Mouse (Mus musculus): ENCODE data around the gene Il2ra. TPM values are rescaled to one million over a fixed set of nuclear protein-coding genes. Genes with fewer than 3 reads are reported as not detected.
A peak's percentile ranks its signal among the peaks of the same experiment; 100 is the strongest.

Il2ra gene
- polyA plus RNA-seq, 1 experiment from 2014 or later: 0.10 TPM

- Histone ChIP-seq H3K9me3 (ENCODE audit: control insufficient read depth, low read length) (no peaks in the 10 kb centered on the region), H3K4me3 (ENCODE audit: low read length) (no peak overlapping the region), H3K4me1 (ENCODE audit: control insufficient read depth, insufficient read depth, low read length) (no peaks in the 10 kb centered on the region), H3K9ac (ENCODE audit: low read depth, low read length) (no peak overlapping the region), H3K4me2 (ENCODE audit: low read depth, low read length) (no peak overlapping the region), H3K27ac (ENCODE audit: low read length) (no peak overlapping the region), H3K36me3 (ENCODE audit: control insufficient read depth, insufficient read depth, low read length) (no peaks in the 10 kb centered on the region), H3K27me3 (replicated peaks; ENCODE audit: control insufficient read depth, insufficient read depth, low read length) (no peaks in the 10 kb centered on the region)
- no peak for ATAC-seq
- 19% methylated on average over 3 of the region's 3 CpGs for WGBS
Observed at GRCm38 (mm10) chr2:11687436-11687835, 44.8 kb downstream of the Il2ra start.

DNA sequence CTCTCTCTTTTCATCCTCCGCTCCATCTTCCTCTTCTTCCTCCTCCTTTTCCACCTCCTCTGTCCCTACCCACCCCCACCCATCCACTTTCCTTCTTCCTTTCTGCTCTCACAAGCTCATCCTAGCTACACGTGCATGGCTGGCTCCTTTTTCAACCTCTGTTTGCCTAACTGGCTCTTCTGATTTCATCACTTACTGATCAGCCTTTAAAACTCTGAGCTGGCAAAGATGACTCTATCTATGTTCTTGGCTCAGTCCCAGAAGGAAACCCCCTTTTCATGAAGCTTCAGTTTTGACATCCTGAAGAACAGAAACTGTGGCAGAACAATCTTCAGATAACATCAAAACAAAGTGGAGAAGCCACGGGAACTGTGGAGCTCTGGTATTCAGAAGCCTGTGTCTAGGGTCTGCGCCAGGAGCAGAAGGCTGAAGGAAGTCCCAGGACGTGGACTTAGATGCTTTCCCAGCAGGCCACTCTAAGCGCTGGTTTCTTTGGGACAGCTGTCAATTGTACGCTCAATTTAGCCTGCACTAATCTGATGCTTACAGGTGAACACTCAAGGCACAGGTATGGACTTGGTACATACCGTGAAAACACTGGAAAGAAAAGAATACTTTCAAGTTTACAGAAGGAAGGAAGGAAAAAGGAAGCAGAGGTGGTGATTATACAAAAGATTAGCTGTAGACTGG is 47.7 kb downstream of the Il2ra start:
- Histone ChIP-seq H3K4me2 (ENCODE audit: low read depth, low read length) (no peak overlapping the region), H3K9me3 (ENCODE audit: control insufficient read depth, low read length) (no peaks in the 10 kb centered on the region), H3K9ac (ENCODE audit: low read depth, low read length) (no peak overlapping the region), H3K27me3 (replicated peaks; ENCODE audit: control insufficient read depth, insufficient read depth, low read length) (no peaks in the 10 kb centered on the region), H3K27ac (ENCODE audit: low read length) (no peak overlapping the region), H3K4me3 (ENCODE audit: low read length) (no peak overlapping the region), H3K36me3 (ENCODE audit: control insufficient read depth, insufficient read depth, low read length) (no peaks in the 10 kb centered on the region), H3K4me1 (ENCODE audit: control insufficient read depth, insufficient read depth, low read length) (no peaks in the 10 kb centered on the region)
- 68% methylated on average over 8 of the region's 8 CpGs for WGBS
- no peak for ATAC-seq

DNA sequence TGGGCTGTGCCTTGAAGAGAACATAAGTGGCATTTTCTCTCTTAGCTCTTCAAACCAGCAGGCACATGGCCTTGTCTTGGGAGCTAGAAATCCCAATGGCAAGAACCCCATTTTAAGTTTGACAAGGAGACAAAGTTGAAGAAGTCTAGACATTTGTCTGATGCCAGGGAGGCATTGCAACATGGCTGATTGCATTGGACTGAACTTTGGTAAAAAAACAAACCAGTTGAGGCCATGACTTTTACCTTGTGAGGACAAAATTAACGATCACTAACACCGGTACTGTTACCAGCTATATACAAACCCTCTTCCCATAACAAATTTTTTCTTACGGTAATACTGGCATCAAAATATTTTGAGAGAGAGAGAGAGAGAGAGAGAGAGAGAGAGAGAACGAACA is 50.7 kb downstream of the Il2ra start:
- Histone ChIP-seq H3K9ac (ENCODE audit: low read depth, low read length) (no peak overlapping the region), H3K27me3 (replicated peaks; ENCODE audit: control insufficient read depth, insufficient read depth, low read length) (no peaks in the 10 kb centered on the region), H3K4me2 (ENCODE audit: low read depth, low read length) (no peak overlapping the region), H3K9me3 (ENCODE audit: control insufficient read depth, low read length) (no peaks in the 10 kb centered on the region), H3K4me1 (ENCODE audit: control insufficient read depth, insufficient read depth, low read length) (no peaks in the 10 kb centered on the region), H3K27ac (ENCODE audit: low read length) (no peak overlapping the region), H3K4me3 (ENCODE audit: low read length) (no peak overlapping the region), H3K36me3 (ENCODE audit: control insufficient read depth, insufficient read depth, low read length) (no peaks in the 10 kb centered on the region)
- 88% methylated on average over 4 of the region's 4 CpGs for WGBS
- no peak for ATAC-seq

DNA sequence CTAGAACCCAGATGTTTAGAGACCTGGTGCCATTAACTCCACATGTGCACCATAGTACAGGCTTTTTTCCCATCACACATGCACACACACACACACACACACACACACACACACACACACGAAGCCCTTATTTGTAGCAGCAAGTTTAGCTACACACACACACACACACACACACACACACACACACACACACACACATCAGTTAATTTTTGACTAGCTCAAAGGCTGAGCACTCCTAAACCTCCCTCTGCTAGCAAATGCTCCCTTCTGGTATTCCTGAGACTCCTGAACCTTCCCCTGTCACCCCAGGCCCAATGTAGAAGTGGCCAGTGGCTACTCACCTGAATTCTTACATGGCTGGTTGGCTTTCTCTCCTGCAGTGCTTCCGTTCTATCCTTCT is 51.5 kb downstream of the Il2ra start:
- no peak overlapping the region for H3K4me3 ChIP-seq (ENCODE audit: low read length)
- no peak for ATAC-seq
- WGBS: 55% methylated on average over 2 of the region's 2 CpGs
- H3K4me2 ChIP-seq (ENCODE audit: low read depth, low read length): no peak overlapping the region
- no peaks in the 10 kb centered on the region for H3K4me1 ChIP-seq (ENCODE audit: control insufficient read depth, insufficient read depth, low read length)
- no peaks in the 10 kb centered on the region for H3K36me3 ChIP-seq (ENCODE audit: control insufficient read depth, insufficient read depth, low read length)
- H3K9me3 ChIP-seq (ENCODE audit: control insufficient read depth, low read length): no peaks in the 10 kb centered on the region
- H3K9ac ChIP-seq (ENCODE audit: low read depth, low read length): no peak overlapping the region
- no peaks in the 10 kb centered on the region for H3K27me3 ChIP-seq (replicated peaks; ENCODE audit: control insufficient read depth, insufficient read depth, low read length)
- H3K27ac ChIP-seq (ENCODE audit: low read length): no peak overlapping the region

- Histone ChIP-seq H3K36me3 (ENCODE audit: control insufficient read depth, insufficient read depth, low read length) (no peaks in the 10 kb centered on the region), H3K4me2 (ENCODE audit: low read depth, low read length) (no peak overlapping the region), H3K27me3 (replicated peaks; ENCODE audit: control insufficient read depth, insufficient read depth, low read length) (no peaks in the 10 kb centered on the region), H3K4me1 (ENCODE audit: control insufficient read depth, insufficient read depth, low read length) (no peaks in the 10 kb centered on the region), H3K9ac (ENCODE audit: low read depth, low read length) (no peak overlapping the region), H3K4me3 (ENCODE audit: low read length) (no peak overlapping the region), H3K9me3 (ENCODE audit: control insufficient read depth, low read length) (no peaks in the 10 kb centered on the region), H3K27ac (ENCODE audit: low read length) (no peak overlapping the region)
- WGBS: 44% methylated on average over 2 of the region's 2 CpGs
- ATAC-seq: peak; percentile 53; the same call in 1 of the 2 replicates
Observed at GRCm38 (mm10) chr2:11695867-11696266, 53.3 kb downstream of the Il2ra start.

GRCm38 (mm10) chr2:11698994-11699393 is 56.4 kb downstream of the Il2ra start:
- no peaks in the 10 kb centered on the region for H3K36me3 ChIP-seq (ENCODE audit: control insufficient read depth, insufficient read depth, low read length)
- 57% methylated on average over 5 of the region's 5 CpGs for WGBS
- H3K9me3 ChIP-seq (ENCODE audit: control insufficient read depth, low read length): no peaks in the 10 kb centered on the region
- no peak overlapping the region for H3K9ac ChIP-seq (ENCODE audit: low read depth, low read length)
- no peak overlapping the region for H3K4me2 ChIP-seq (ENCODE audit: low read depth, low read length)
- no peak overlapping the region for H3K27ac ChIP-seq (ENCODE audit: low read length)
- no peaks in the 10 kb centered on the region for H3K27me3 ChIP-seq (replicated peaks; ENCODE audit: control insufficient read depth, insufficient read depth, low read length)
- no peak overlapping the region for H3K4me3 ChIP-seq (ENCODE audit: low read length)
- H3K4me1 ChIP-seq (ENCODE audit: control insufficient read depth, insufficient read depth, low read length): no peaks in the 10 kb centered on the region
- no peak for ATAC-seq

GRCm38 (mm10) chr2:11699905-11700304 is 57.3 kb downstream of the Il2ra start:
- Histone ChIP-seq H3K27ac (ENCODE audit: low read length) (no peak overlapping the region), H3K9me3 (ENCODE audit: control insufficient read depth, low read length) (no peaks in the 10 kb centered on the region), H3K36me3 (ENCODE audit: control insufficient read depth, insufficient read depth, low read length) (no peaks in the 10 kb centered on the region), H3K9ac (ENCODE audit: low read depth, low read length) (no peak overlapping the region), H3K27me3 (replicated peaks; ENCODE audit: control insufficient read depth, insufficient read depth, low read length) (no peaks in the 10 kb centered on the region), H3K4me1 (ENCODE audit: control insufficient read depth, insufficient read depth, low read length) (no peaks in the 10 kb centered on the region), H3K4me3 (ENCODE audit: low read length) (no peak overlapping the region), H3K4me2 (ENCODE audit: low read depth, low read length) (no peak overlapping the region)
- no peak for ATAC-seq
- WGBS: 93% methylated on average over 2 of the region's 2 CpGs

- H3K27ac ChIP-seq (ENCODE audit: low read length): peak within 1 kb of the TSS; percentile 33; the same call in 1 of the 2 replicates
- no peaks in the 10 kb centered on the region; the same call in 1 of the 2 replicates for H3K4me1 ChIP-seq (ENCODE audit: control insufficient read depth, insufficient read depth, low read length)
- no peaks in the 10 kb centered on the region for H3K9me3 ChIP-seq (ENCODE audit: control insufficient read depth, low read length)
- 0 out of 2 replicates have a peak, but pooled peaks cover 3% of the 10 kb centered on the region for H3K27me3 ChIP-seq (replicated peaks; ENCODE audit: control insufficient read depth, insufficient read depth, low read length)
- H3K36me3 ChIP-seq (ENCODE audit: control insufficient read depth, insufficient read depth, low read length): no peaks in the 10 kb centered on the region
- under 1% methylated on average over 37 of the region's 37 CpGs for WGBS
- peak within 1 kb of the TSS; percentile 76 for H3K9ac ChIP-seq (ENCODE audit: low read depth, low read length)
- ATAC-seq: peak; percentile 85
- peak within 1 kb of the TSS; percentile 97 for H3K4me2 ChIP-seq (ENCODE audit: low read depth, low read length)
- H3K4me3 ChIP-seq (ENCODE audit: low read length): peak within 1 kb of the TSS; percentile 67
Observed at GRCm38 (mm10) chr2:11705201-11706025, 62.8 kb downstream of the Il2ra start, which contains the start of gene Il15ra. Gene Il15ra, plus strand, starts transcription at chr2:11705290.

DNA sequence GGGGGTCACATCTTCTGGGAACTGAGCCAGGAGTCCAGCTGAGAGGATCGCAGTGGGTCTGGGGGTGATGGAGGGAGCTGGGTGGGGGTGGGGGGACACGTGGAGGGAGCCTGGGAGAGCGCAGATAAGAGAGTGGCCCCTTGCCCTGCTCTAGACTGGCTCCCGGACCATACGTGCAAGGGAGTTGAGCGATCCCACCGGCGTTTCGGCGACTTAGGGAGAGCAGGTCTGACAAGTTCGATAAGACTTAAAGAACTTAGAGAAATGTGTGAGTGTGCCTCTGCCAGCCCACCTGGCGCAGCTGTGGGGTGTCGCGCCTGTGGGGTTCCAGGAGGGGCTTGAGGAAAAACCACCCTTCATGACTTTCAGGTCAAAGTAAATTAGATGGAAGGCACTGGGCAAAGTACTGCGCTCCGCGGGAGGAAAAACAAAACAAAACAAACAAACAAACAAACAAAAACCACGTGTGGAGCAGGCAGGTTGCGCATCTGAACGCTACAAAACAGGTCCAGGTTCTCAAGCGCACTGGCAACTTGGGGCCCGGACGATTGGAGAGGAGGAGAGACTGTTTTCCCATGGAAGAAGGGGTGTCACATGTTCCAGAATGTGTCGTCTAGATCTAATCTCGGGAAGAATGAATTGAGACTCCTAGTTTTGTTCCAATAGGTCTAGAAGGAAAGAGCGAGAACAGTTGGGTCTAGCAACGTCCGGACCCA is 63.6 kb downstream of the Il2ra start:
- H3K9me3 ChIP-seq (ENCODE audit: control insufficient read depth, low read length): no peaks in the 10 kb centered on the region
- peak overlapping the region; percentile 76 for H3K9ac ChIP-seq (ENCODE audit: low read depth, low read length)
- H3K36me3 ChIP-seq (ENCODE audit: control insufficient read depth, insufficient read depth, low read length): no peaks in the 10 kb centered on the region
- no peak overlapping the region for H3K27ac ChIP-seq (ENCODE audit: low read length)
- peak overlapping the region; percentile 67 for H3K4me3 ChIP-seq (ENCODE audit: low read length)
- 4% methylated on average over 28 of the region's 28 CpGs for WGBS
- no peaks in the 10 kb centered on the region; the same call in 1 of the 2 replicates for H3K4me1 ChIP-seq (ENCODE audit: control insufficient read depth, insufficient read depth, low read length)
- peak; percentile 60 for ATAC-seq
- H3K4me2 ChIP-seq (ENCODE audit: low read depth, low read length): peak overlapping the region; percentile 97
- H3K27me3 ChIP-seq (replicated peaks; ENCODE audit: control insufficient read depth, insufficient read depth, low read length): 0 out of 2 replicates have a peak, but pooled peaks cover 3% of the 10 kb centered on the region

All from intestine, embryonic 16.5 days (tissue).